Mouse (Mus musculus) neural tube, embryonic 12.5 days (tissue): ENCODE measurements around the gene Smarcal1. TPM values are rescaled to one million over a fixed set of nuclear protein-coding genes. Genes with fewer than 3 reads are reported as not detected.

ENCODE experiments used
- ATAC-seq: fragments of 200-750 bp; cut with Nextera tagmentation; 2 replicates; pipeline ENCODE4 v1.8.0; 2017; ENCODE audit warnings: low read depth, mild to moderate bottlenecking, moderate TSS enrichment, moderate library complexity; ENCODE audit not compliant: low FRiP score
- H3K27ac ChIP-seq: fragments of 300-500 bp; sonication (generic); 2 replicates; pipeline ENCODE4 v1.5.1; 2016
- H3K27me3 ChIP-seq: fragments of 300-500 bp; sonication (generic); replicated peaks from 2 replicates; pipeline ENCODE4 v1.6.1; 2016; ENCODE audit warnings: mild to moderate bottlenecking
- H3K36me3 ChIP-seq: fragments of 300-500 bp; sonication (generic); 2 replicates; pipeline ENCODE4 v1.6.1; 2016; ENCODE audit warnings: mild to moderate bottlenecking
- H3K4me1 ChIP-seq: fragments of 300-500 bp; sonication (generic); 2 replicates; pipeline ENCODE4 v1.6.1; 2016
- H3K4me2 ChIP-seq: fragments of 300-500 bp; sonication (generic); replicated peaks from 2 replicates; pipeline ENCODE4 v1.6.1; 2016; ENCODE audit warnings: mild to moderate bottlenecking
- H3K4me3 ChIP-seq: fragments of 300-500 bp; sonication (generic); 2 replicates; pipeline ENCODE4 v1.5.1; 2016
- H3K9ac ChIP-seq: fragments of 300-500 bp; sonication (generic); 2 replicates; pipeline ENCODE4 v1.6.1; 2016; ENCODE audit warnings: mild to moderate bottlenecking
- H3K9me3 ChIP-seq: fragments of 300-500 bp; sonication (generic); 2 replicates; pipeline ENCODE4 v1.6.1; 2016; ENCODE audit warnings: mild to moderate bottlenecking
- WGBS: fragments of 180-500 bp; shearing (Covaris S2); methylation state at CpG from one replicate; pipeline ENCODE4 v1.1.7; 2016; 5-methylcytosine and 5-hydroxymethylcytosine counted together
- polyA plus RNA-seq: library from polyadenylated mRNA; unstranded; fragments of >200 nt; fragmentation: Nextera tagmentation; extraction: Ambion mirVana; gene quantifications from 2 replicates; pipeline ENCODE4 v1.2.1, GENCODE M21; 2016

The Smarcal1 gene
- polyA plus RNA-seq, 1 experiment from 2014 or later, result 30.9 TPM

- Histone ChIP-seq H3K9ac (no peak overlapping the region), H3K4me1 (peaks cover 22% of the 10 kb centered on the region), H3K36me3 (no peaks in the 10 kb centered on the region), H3K4me2 (no peak overlapping the region), H3K4me3 (no peak overlapping the region), H3K27me3 (no peaks in the 10 kb centered on the region), H3K9me3 (no peaks in the 10 kb centered on the region), H3K27ac (no peak overlapping the region)
- ATAC-seq, result no peak
- WGBS, result 55% methylated on average over 7 of the region's 7 CpGs
Measured at GRCm38 (mm10) chr1:72574047-72574446, 9.0 kb upstream of the Smarcal1 start.

GRCm38 (mm10) chr1:72574608-72575007, 8.4 kb upstream of the Smarcal1 start:
- Histone ChIP-seq H3K36me3 (no peaks in the 10 kb centered on the region), H3K9me3 (no peaks in the 10 kb centered on the region), H3K9ac (no peak overlapping the region), H3K4me3 (no peak overlapping the region), H3K27me3 (no peaks in the 10 kb centered on the region), H3K4me1 (peaks cover 22% of the 10 kb centered on the region), H3K27ac (no peak overlapping the region), H3K4me2 (no peak overlapping the region)
- 66% methylated on average over 7 of the region's 7 CpGs for WGBS
- ATAC-seq, result no peak

GRCm38 (mm10) chr1:72575121-72575520, 7.9 kb upstream of the Smarcal1 start:
- WGBS, result 50% methylated on average over 4 of the region's 4 CpGs
- no peak for ATAC-seq
- Histone ChIP-seq H3K9ac (no peak overlapping the region), H3K27me3 (no peaks in the 10 kb centered on the region), H3K36me3 (no peaks in the 10 kb centered on the region), H3K4me3 (no peak overlapping the region), H3K9me3 (no peaks in the 10 kb centered on the region), H3K4me2 (no peak overlapping the region), H3K4me1 (peaks cover 22% of the 10 kb centered on the region), H3K27ac (no peak overlapping the region)

- no peaks in the 10 kb centered on the region for H3K9me3 ChIP-seq
- peak overlapping the region; percentile 36; the same call in 1 of the 2 replicates for H3K9ac ChIP-seq
- peaks cover 22% of the 10 kb centered on the region for H3K4me1 ChIP-seq
- no peaks in the 10 kb centered on the region for H3K27me3 ChIP-seq
- ATAC-seq, result peak; percentile 59
- H3K4me2 ChIP-seq, result peak overlapping the region; percentile 47
- H3K4me3 ChIP-seq, result no peak overlapping the region
- H3K27ac ChIP-seq, result no peak overlapping the region
- 3% methylated on average over 12 of the region's 12 CpGs for WGBS
- no peaks in the 10 kb centered on the region for H3K36me3 ChIP-seq
Measured at GRCm38 (mm10) chr1:72577481-72577922, 5.5 kb upstream of the Smarcal1 start.

- H3K27me3 ChIP-seq, result no peaks in the 10 kb centered on the region
- no peak overlapping the region for H3K4me3 ChIP-seq
- peak overlapping the region; percentile 38 for H3K4me2 ChIP-seq
- no peaks in the 10 kb centered on the region for H3K36me3 ChIP-seq
- H3K4me1 ChIP-seq, result peaks cover 22% of the 10 kb centered on the region
- no peak for ATAC-seq
- no peak overlapping the region for H3K9ac ChIP-seq
- WGBS, result 31% methylated on average over 15 of the region's 15 CpGs
- H3K9me3 ChIP-seq, result no peaks in the 10 kb centered on the region
- no peak overlapping the region for H3K27ac ChIP-seq
Measured at GRCm38 (mm10) chr1:72578351-72578750, 4.7 kb upstream of the Smarcal1 start.

GRCm38 (mm10) chr1:72578806-72579205, 4.2 kb upstream of the Smarcal1 start:
- WGBS, result 19% methylated on average over 4 of the region's 4 CpGs
- Histone ChIP-seq H3K27me3 (no peaks in the 10 kb centered on the region), H3K27ac (no peak overlapping the region), H3K4me1 (peaks cover 24% of the 10 kb centered on the region), H3K9ac (no peak overlapping the region), H3K4me3 (no peak overlapping the region), H3K9me3 (no peaks in the 10 kb centered on the region), H3K4me2 (peak overlapping the region; percentile 38), H3K36me3 (no peaks in the 10 kb centered on the region)
- ATAC-seq, result no peak

- Histone ChIP-seq H3K36me3 (peaks cover 22% of the 10 kb centered on the region), H3K27ac (no peak overlapping the region)
Measured at GRCm38 (mm10) chr1:72583906-72584305, 855 bp downstream of the Smarcal1 start.

GRCm38 (mm10) chr1:72585971-72586875, 3.2 kb downstream of the Smarcal1 start:
- no peaks in the 10 kb centered on the region for H3K27me3 ChIP-seq
- H3K4me2 ChIP-seq, result no peak overlapping the region
- 93% methylated on average over 17 of the region's 17 CpGs for WGBS
- no peak overlapping the region for H3K27ac ChIP-seq
- ATAC-seq, result no peak
- peaks cover 39% of the 10 kb centered on the region for H3K36me3 ChIP-seq
- H3K4me3 ChIP-seq, result no peak overlapping the region
- H3K9ac ChIP-seq, result no peak overlapping the region
- H3K4me1 ChIP-seq, result peaks cover 14% of the 10 kb centered on the region
- no peaks in the 10 kb centered on the region for H3K9me3 ChIP-seq

More at GRCm38 (mm10) chr1:72583906-72584305, 855 bp downstream of the Smarcal1 start:
- WGBS, result 84% methylated on average over 4 of the region's 4 CpGs
- peak overlapping the region; percentile 56 for H3K4me3 ChIP-seq
- no peak for ATAC-seq
- peaks cover 14% of the 10 kb centered on the region for H3K4me1 ChIP-seq
- H3K9ac ChIP-seq, result peak overlapping the region; percentile 58
- H3K4me2 ChIP-seq, result peak overlapping the region; percentile 60
- no peaks in the 10 kb centered on the region for H3K9me3 ChIP-seq
- no peaks in the 10 kb centered on the region for H3K27me3 ChIP-seq

- H3K36me3 ChIP-seq, result peaks cover 51% of the 10 kb centered on the region
- H3K4me2 ChIP-seq, result no peak overlapping the region
- H3K4me3 ChIP-seq, result no peak overlapping the region
- 96% methylated on average over 13 of the region's 15 CpGs for WGBS
- H3K9ac ChIP-seq, result no peak overlapping the region
- H3K27me3 ChIP-seq, result no peaks in the 10 kb centered on the region
- no peaks in the 10 kb centered on the region for H3K9me3 ChIP-seq
- H3K4me1 ChIP-seq, result peaks cover 14% of the 10 kb centered on the region
- ATAC-seq, result no peak
- H3K27ac ChIP-seq, result no peak overlapping the region
Measured at GRCm38 (mm10) chr1:72587532-72587931, 4.5 kb downstream of the Smarcal1 start.

GRCm38 (mm10) chr1:72588763-72589162, 5.7 kb downstream of the Smarcal1 start:
- no peak overlapping the region for H3K27ac ChIP-seq
- H3K4me2 ChIP-seq, result no peak overlapping the region
- 86% methylated on average over 2 of the region's 2 CpGs for WGBS
- H3K4me3 ChIP-seq, result no peak overlapping the region
- H3K9me3 ChIP-seq, result no peaks in the 10 kb centered on the region
- no peaks in the 10 kb centered on the region for H3K27me3 ChIP-seq
- H3K4me1 ChIP-seq, result peaks cover 12% of the 10 kb centered on the region
- no peak for ATAC-seq
- H3K36me3 ChIP-seq, result peaks cover 62% of the 10 kb centered on the region
- H3K9ac ChIP-seq, result no peak overlapping the region

- no peak overlapping the region for H3K4me3 ChIP-seq
- H3K4me2 ChIP-seq, result no peak overlapping the region
- H3K9me3 ChIP-seq, result no peaks in the 10 kb centered on the region
- peaks cover 68% of the 10 kb centered on the region for H3K36me3 ChIP-seq
- ATAC-seq, result no peak
- 82% methylated on average over 4 of the region's 4 CpGs for WGBS
- H3K27ac ChIP-seq, result no peak overlapping the region
- H3K4me1 ChIP-seq, result no peaks in the 10 kb centered on the region
- no peaks in the 10 kb centered on the region for H3K27me3 ChIP-seq
- H3K9ac ChIP-seq, result no peak overlapping the region
Measured at GRCm38 (mm10) chr1:72590636-72591035, 7.6 kb downstream of the Smarcal1 start.

GRCm38 (mm10) chr1:72592350-72592749, 9.3 kb downstream of the Smarcal1 start:
- Histone ChIP-seq H3K27me3 (no peaks in the 10 kb centered on the region), H3K36me3 (peaks cover 68% of the 10 kb centered on the region)
- 87% methylated on average over 3 of the region's 3 CpGs for WGBS

More at GRCm38 (mm10) chr1:72592350-72592749, 9.3 kb downstream of the Smarcal1 start:
- no peak overlapping the region for H3K27ac ChIP-seq
- no peak overlapping the region for H3K9ac ChIP-seq
- ATAC-seq, result no peak
- no peaks in the 10 kb centered on the region for H3K4me1 ChIP-seq
- no peak overlapping the region for H3K4me3 ChIP-seq
- H3K4me2 ChIP-seq, result no peak overlapping the region
- H3K9me3 ChIP-seq, result no peaks in the 10 kb centered on the region
